Mouse (Mus musculus) hindbrain, embryonic 10.5 days (tissue): ENCODE measurements around the gene Cabin1. TPM values are rescaled to one million over a fixed set of nuclear protein-coding genes. Genes with fewer than 3 reads are reported as not detected.

Source experiments
- DNase-seq: peaks from one replicate; pipeline ENCODE4 v3.0.0-alpha.2; 2017; ENCODE audit warnings: low spot score
- H3K27ac ChIP-seq: fragments of 300-500 bp; sonication (generic); 2 replicates; pipeline ENCODE4 v1.5.1; 2016; ENCODE audit warnings: mild to moderate bottlenecking, moderate library complexity
- H3K27me3 ChIP-seq: fragments of 300-500 bp; sonication (generic); 2 replicates; pipeline ENCODE4 v1.6.1; 2016; ENCODE audit warnings: mild to moderate bottlenecking; ENCODE audit not compliant: poor library complexity, insufficient read depth, severe bottlenecking
- H3K36me3 ChIP-seq: fragments of 300-500 bp; sonication (generic); 2 replicates; pipeline ENCODE4 v1.6.1; 2016; ENCODE audit warnings: mild to moderate bottlenecking, moderate library complexity
- H3K4me1 ChIP-seq: fragments of 300-500 bp; sonication (generic); replicated peaks from 2 replicates; pipeline ENCODE4 v1.6.1; 2016; ENCODE audit warnings: mild to moderate bottlenecking
- H3K4me3 ChIP-seq: fragments of 300-500 bp; sonication (generic); 2 replicates; pipeline ENCODE4 v1.5.1; 2016; ENCODE audit warnings: mild to moderate bottlenecking, moderate library complexity
- H3K9me3 ChIP-seq: fragments of 300-500 bp; sonication (generic); 2 replicates; pipeline ENCODE4 v1.6.1; 2016; ENCODE audit warnings: mild to moderate bottlenecking, moderate library complexity
- WGBS: fragments of 180-500 bp; shearing (Covaris S2); methylation state at CpG from one replicate; pipeline ENCODE4 v1.1.7; 2016; 5-methylcytosine and 5-hydroxymethylcytosine counted together
- polyA plus RNA-seq: library from polyadenylated mRNA; unstranded; fragments of >200 nt; fragmentation: Nextera tagmentation; extraction: Ambion mirVana; gene quantifications from 2 replicates; pipeline ENCODE4 v1.2.1, GENCODE M21; 2016

The Cabin1 gene
- polyA plus RNA-seq, 1 experiment from 2014 or later, result 36.8 TPM

GRCm38 (mm10) chr10:75635019-75635692 is 129.0 kb downstream of the Cabin1 start:
- Histone ChIP-seq H3K4me1 (peaks cover 15% of the 10 kb centered on the region; the same call in 1 of the 2 replicates), H3K9me3 (no peaks in the 10 kb centered on the region), H3K4me3 (no peak overlapping the region), H3K36me3 (no peaks in the 10 kb centered on the region), H3K27ac (no peak overlapping the region), H3K27me3 (no peaks in the 10 kb centered on the region)
- WGBS, result 68% methylated on average over 14 of the region's 14 CpGs
- DNase-seq, result no peak

- Histone ChIP-seq H3K9me3 (no peaks in the 10 kb centered on the region), H3K4me1 (peaks cover 15% of the 10 kb centered on the region; the same call in 1 of the 2 replicates), H3K27ac (no peak overlapping the region), H3K27me3 (no peaks in the 10 kb centered on the region), H3K36me3 (no peaks in the 10 kb centered on the region), H3K4me3 (no peak overlapping the region)
- WGBS, result 89% methylated on average over 8 of the region's 8 CpGs
- DNase-seq, result no peak
These were observed 129.5 kb downstream of the Cabin1 start for GRCm38 (mm10) chr10:75634610-75635009.

- H3K27me3 ChIP-seq, result no peaks in the 10 kb centered on the region
- H3K9me3 ChIP-seq, result no peaks in the 10 kb centered on the region
- H3K4me1 ChIP-seq, result peaks cover 13% of the 10 kb centered on the region; the same call in 1 of the 2 replicates
- 77% methylated on average over 14 of the region's 14 CpGs for WGBS
- no peak overlapping the region for H3K27ac ChIP-seq
- no peak for DNase-seq
- H3K4me3 ChIP-seq, result no peak overlapping the region
- no peaks in the 10 kb centered on the region for H3K36me3 ChIP-seq
These were observed 130.5 kb downstream of the Cabin1 start for GRCm38 (mm10) chr10:75633576-75634139.

- Histone ChIP-seq H3K4me1 (peaks cover 7% of the 10 kb centered on the region; the same call in 1 of the 2 replicates), H3K36me3 (no peaks in the 10 kb centered on the region), H3K27ac (no peak overlapping the region), H3K9me3 (no peaks in the 10 kb centered on the region), H3K27me3 (no peaks in the 10 kb centered on the region), H3K4me3 (no peak overlapping the region)
- no peak for DNase-seq
- WGBS, result 81% methylated on average over 5 of the region's 5 CpGs
These were observed 131.1 kb downstream of the Cabin1 start for GRCm38 (mm10) chr10:75633048-75633447.

- DNase-seq, result no peak
- Histone ChIP-seq H3K27ac (no peak overlapping the region), H3K27me3 (no peaks in the 10 kb centered on the region), H3K4me3 (no peak overlapping the region), H3K36me3 (no peaks in the 10 kb centered on the region), H3K9me3 (no peaks in the 10 kb centered on the region), H3K4me1 (peaks cover 7% of the 10 kb centered on the region; the same call in 1 of the 2 replicates)
- 53% methylated on average over 5 of the region's 5 CpGs for WGBS
These were observed 131.5 kb downstream of the Cabin1 start for GRCm38 (mm10) chr10:75632633-75633032.

GRCm38 (mm10) chr10:75627490-75627889 is 136.7 kb downstream of the Cabin1 start:
- no peak for DNase-seq
- Histone ChIP-seq H3K36me3 (no peaks in the 10 kb centered on the region), H3K27ac (no peak overlapping the region), H3K27me3 (no peaks in the 10 kb centered on the region), H3K4me1 (no peaks in the 10 kb centered on the region), H3K9me3 (no peaks in the 10 kb centered on the region), H3K4me3 (no peak overlapping the region)
- WGBS, result 88% methylated on average over 3 of the region's 3 CpGs

- Histone ChIP-seq H3K4me1 (no peaks in the 10 kb centered on the region), H3K27ac (no peak overlapping the region), H3K36me3 (no peaks in the 10 kb centered on the region), H3K9me3 (no peaks in the 10 kb centered on the region), H3K27me3 (no peaks in the 10 kb centered on the region), H3K4me3 (no peak overlapping the region)
- DNase-seq, result no peak
- whole genome bisulfite sequencing, result 74% methylated on average over 3 of the region's 3 CpGs
These were observed 137.2 kb downstream of the Cabin1 start for GRCm38 (mm10) chr10:75626991-75627390.

GRCm38 (mm10) chr10:75625920-75626319 is 138.2 kb downstream of the Cabin1 start:
- Histone ChIP-seq H3K27me3 (no peaks in the 10 kb centered on the region), H3K4me3 (no peak overlapping the region), H3K36me3 (no peaks in the 10 kb centered on the region), H3K27ac (no peak overlapping the region), H3K4me1 (no peaks in the 10 kb centered on the region), H3K9me3 (no peaks in the 10 kb centered on the region)
- DNase-seq, result no peak
- 60% methylated on average over 6 of the region's 6 CpGs for WGBS

- Histone ChIP-seq H3K4me3 (no peak overlapping the region), H3K9me3 (no peaks in the 10 kb centered on the region), H3K27me3 (no peaks in the 10 kb centered on the region), H3K4me1 (no peaks in the 10 kb centered on the region), H3K27ac (no peak overlapping the region), H3K36me3 (no peaks in the 10 kb centered on the region)
- WGBS, result 53% methylated on average over 3 of the region's 3 CpGs
- no peak for DNase-seq
These were observed 143.3 kb downstream of the Cabin1 start for GRCm38 (mm10) chr10:75620818-75621217.

GRCm38 (mm10) chr10:75616044-75616443 is 148.1 kb downstream of the Cabin1 start:
- no peak overlapping the region for H3K4me3 ChIP-seq
- no peaks in the 10 kb centered on the region for H3K9me3 ChIP-seq
- no peak overlapping the region for H3K27ac ChIP-seq
- no peaks in the 10 kb centered on the region for H3K27me3 ChIP-seq
- no peaks in the 10 kb centered on the region for H3K4me1 ChIP-seq
- WGBS, result 92% methylated on average over 4 of the region's 4 CpGs
- H3K36me3 ChIP-seq, result no peaks in the 10 kb centered on the region
- no peak for DNase-seq

GRCm38 (mm10) chr10:75610486-75610885 is 153.7 kb downstream of the Cabin1 start:
- Histone ChIP-seq H3K27ac (no peak overlapping the region), H3K4me1 (no peaks in the 10 kb centered on the region), H3K36me3 (no peaks in the 10 kb centered on the region), H3K27me3 (no peaks in the 10 kb centered on the region), H3K9me3 (no peaks in the 10 kb centered on the region), H3K4me3 (no peak overlapping the region)
- WGBS, result 66% methylated on average over 7 of the region's 7 CpGs
- DNase-seq, result no peak

GRCm38 (mm10) chr10:75608975-75609374 is 155.2 kb downstream of the Cabin1 start:
- H3K36me3 ChIP-seq, result no peaks in the 10 kb centered on the region
- DNase-seq, result no peak
- no peak overlapping the region for H3K4me3 ChIP-seq
- WGBS, result 90% methylated on average over 11 of the region's 11 CpGs
- no peaks in the 10 kb centered on the region for H3K4me1 ChIP-seq
- H3K27me3 ChIP-seq, result no peaks in the 10 kb centered on the region
- no peaks in the 10 kb centered on the region for H3K9me3 ChIP-seq
- no peak overlapping the region for H3K27ac ChIP-seq

GRCm38 (mm10) chr10:75607253-75607652 is 156.9 kb downstream of the Cabin1 start:
- Histone ChIP-seq H3K4me3 (no peak overlapping the region), H3K4me1 (no peaks in the 10 kb centered on the region), H3K9me3 (no peaks in the 10 kb centered on the region), H3K27ac (no peak overlapping the region), H3K36me3 (no peaks in the 10 kb centered on the region), H3K27me3 (no peaks in the 10 kb centered on the region)
- 85% methylated on average over 4 of the region's 4 CpGs for WGBS
- DNase-seq, result no peak
